Mouse (Mus musculus) c-Kit-positive CD71-positive TER-119-negative erythroid progenitor cells, embryonic 14.5 days (primary cell): Measurements from ENCODE around the gene Gm6526.
"Not testable (repeated sequence)": the region's sequence is repeated elsewhere in the genome, so short reads cannot be mapped to it uniquely, and the experiment has no call there.

Experiments
- DNase-seq: peaks from one replicate; pipeline ENCODE4 v3.0.0-alpha.2; 2013; ENCODE audit warnings: low read depth

Gm6526 gene

GRCm38 (mm10) chr14:43747566-43747965, at the start of gene Gm6526:
TSS of gene Gm6526 (plus strand) at chr14:43747866.
- not testable (repeated sequence) for DNase-seq

GRCm38 (mm10) chr14:43727385-43727784, 20.3 kb upstream of the Gm6526 start, which contains the start of gene Gm16506:
TSS of gene Gm16506 (minus strand) at chr14:43727485.
- not testable (repeated sequence) for DNase-seq

GRCm38 (mm10) chr14:43784645-43785044, 37.0 kb downstream of the Gm6526 start, which contains the start of gene Gm8180:
TSS of gene Gm8180 (minus strand) at chr14:43784745.
- not testable (repeated sequence) for DNase-seq

- DNase-seq, result not testable (repeated sequence)
Measured at GRCm38 (mm10) chr14:43793811-43794210, 46.1 kb downstream of the Gm6526 start.

- DNase-seq, result no peak
Measured at GRCm38 (mm10) chr14:43796069-43796904, 48.6 kb downstream of the Gm6526 start.

- not testable (repeated sequence) for DNase-seq
Measured at GRCm38 (mm10) chr14:43796905-43797470, 49.3 kb downstream of the Gm6526 start.

GRCm38 (mm10) chr14:43804435-43804834, 56.8 kb downstream of the Gm6526 start:
- not testable (repeated sequence) for DNase-seq
